Mouse (Mus musculus) testis, adult 2 months (tissue): ENCODE measurements around the gene Stk10.

Source experiments
- CTCF ChIP-seq: fragments of 200-500 bp; IDR thresholded peaks from 2 replicates; pipeline ENCODE4 v1.5.1; 2012; ENCODE audit warnings: low read depth, mild to moderate bottlenecking, inconsistent platforms, low read length, moderate library complexity; ENCODE audit not compliant: control insufficient read depth, insufficient read depth, insufficient replicate concordance
- POLR2A ChIP-seq: fragments of 200-500 bp; IDR thresholded peaks from 2 replicates; pipeline ENCODE4 v1.6.1; 2012; ENCODE audit warnings: low read depth, mild to moderate bottlenecking, inconsistent platforms, low read length, moderate library complexity; ENCODE audit not compliant: control insufficient read depth

DNA sequence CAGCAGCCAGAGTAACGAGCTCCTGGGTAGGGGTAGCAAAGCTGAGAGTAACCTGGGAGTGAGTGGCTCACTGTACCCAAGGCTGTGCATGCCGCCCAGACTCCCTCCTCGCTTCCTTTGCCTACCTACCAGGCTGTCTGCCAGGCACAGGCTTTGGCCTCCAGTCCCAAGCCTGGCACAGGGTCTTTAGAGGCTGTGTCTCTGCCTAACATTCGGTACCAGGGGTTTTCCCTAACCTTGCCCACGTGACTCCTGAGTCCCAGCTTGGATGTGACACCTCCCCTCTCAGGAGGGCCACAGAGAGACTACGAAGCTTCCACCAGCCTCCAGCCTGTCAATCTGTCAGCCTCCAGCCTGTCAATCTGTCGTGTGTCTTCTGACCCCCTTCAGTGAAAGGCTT lies 60.0 kb downstream of the Stk10 start:
- TF ChIP-seq POLR2A: no peak
- TF ChIP-seq CTCF: no peak
